Mouse (Mus musculus): ENCODE results near the gene Igsf8. TPM values are rescaled to one million over a fixed set of nuclear protein-coding genes. Genes with fewer than 3 reads are reported as not detected.

Igsf8 gene
- polyA plus RNA-seq, 2 experiments from 2014 or later = 3.4 to 3.8 TPM

DNA sequence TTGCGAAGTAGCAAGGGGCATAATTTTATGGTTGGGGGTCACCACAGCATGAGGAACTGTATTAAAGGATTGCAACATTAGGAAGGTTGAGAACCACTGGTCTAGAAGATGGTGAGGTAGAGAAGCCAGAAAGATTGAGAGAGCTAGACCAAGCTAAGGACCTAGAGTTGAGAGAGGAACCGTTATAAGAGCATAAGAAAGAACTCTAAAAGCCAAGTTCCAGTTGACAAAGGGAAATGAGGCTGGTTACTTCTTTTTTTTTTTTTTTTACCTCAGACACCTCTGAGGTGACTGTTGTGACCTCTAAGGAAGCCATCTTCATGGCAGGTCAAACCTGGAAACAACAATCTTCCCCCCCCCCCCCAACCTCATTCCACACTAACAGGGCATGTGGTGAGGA, 43.7 kb downstream of the Igsf8 start:
- ATAC-seq = no peak

DNA sequence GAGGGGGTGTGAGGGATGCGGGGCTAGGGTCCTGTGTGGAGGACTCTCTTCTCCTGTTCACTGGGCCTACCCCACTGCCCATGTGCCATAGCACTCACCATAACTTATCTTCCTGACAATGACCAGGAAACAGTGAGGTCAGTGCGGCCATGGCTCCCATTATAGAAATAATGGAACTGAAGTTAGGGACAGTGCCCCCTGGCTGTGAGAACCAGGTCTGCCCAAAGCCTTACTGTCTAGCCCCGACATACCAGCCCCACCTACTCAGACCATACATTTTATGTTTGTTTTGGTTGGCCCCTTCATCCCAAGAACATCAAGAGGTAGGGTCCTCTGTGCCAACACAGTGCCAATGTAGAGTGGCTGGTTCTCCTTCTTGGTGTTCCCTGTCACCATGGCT, 44.2 kb downstream of the Igsf8 start:
- no peak for ATAC-seq

DNA sequence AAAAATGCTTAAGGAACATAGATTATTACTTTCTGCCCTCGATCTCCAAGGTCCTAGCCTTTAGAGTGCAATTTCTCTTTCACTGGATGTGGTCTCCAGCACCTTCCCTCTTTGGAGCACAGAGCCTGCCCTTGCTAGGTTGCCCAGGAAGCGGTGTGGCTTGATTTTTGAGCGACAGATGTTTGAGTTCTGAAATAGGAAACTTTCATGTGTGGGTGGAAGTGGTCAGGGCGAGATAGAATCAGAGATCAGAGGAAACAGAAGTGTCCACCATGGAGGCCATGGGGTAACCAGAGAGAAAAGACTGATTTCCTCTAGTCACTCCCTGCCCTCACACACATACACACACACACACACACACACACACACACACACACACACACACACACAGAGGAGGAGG, 44.8 kb downstream of the Igsf8 start:
- ATAC-seq = peak; percentile 48

DNA sequence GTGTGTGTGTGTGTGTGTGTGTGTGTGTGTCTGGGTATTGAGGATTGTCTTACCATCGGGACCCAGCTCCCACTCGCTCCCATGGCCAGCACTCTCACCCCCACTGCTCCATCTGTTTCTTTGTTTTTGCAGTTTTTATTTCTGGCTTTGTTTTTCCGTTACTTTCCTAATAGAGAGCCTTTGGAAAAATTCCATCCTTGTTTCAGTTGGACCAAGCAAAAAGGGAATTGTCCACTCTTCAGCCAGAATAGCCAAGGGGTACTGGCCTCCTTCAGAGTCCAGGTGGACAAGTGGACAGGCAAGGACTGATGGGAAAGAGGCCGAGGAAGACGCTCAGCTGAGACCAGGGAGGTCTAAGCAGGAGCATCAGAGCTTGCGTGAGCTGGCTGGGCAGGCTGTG, 45.4 kb downstream of the Igsf8 start:
- no peak for ATAC-seq

DNA sequence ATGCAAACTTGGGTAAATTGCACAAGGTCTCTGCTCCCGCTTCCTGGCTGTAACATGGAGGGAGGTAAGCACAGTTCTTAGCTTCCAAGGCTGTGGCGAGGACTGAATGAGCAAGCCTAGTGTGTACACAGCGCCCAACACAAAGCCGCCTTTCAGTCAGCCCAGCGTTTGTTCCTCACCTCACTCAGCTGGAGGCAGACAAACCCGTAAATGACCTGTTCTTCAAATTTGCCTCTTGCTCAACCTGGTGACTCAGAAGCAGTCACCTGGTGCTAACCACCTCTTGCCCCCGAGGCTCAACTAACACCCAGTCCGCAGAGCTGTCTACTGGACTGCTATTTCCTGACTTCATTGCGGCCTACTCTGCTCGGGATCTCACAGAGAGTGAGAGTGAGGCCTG, 46.5 kb downstream of the Igsf8 start:
- no peak for ATAC-seq

DNA sequence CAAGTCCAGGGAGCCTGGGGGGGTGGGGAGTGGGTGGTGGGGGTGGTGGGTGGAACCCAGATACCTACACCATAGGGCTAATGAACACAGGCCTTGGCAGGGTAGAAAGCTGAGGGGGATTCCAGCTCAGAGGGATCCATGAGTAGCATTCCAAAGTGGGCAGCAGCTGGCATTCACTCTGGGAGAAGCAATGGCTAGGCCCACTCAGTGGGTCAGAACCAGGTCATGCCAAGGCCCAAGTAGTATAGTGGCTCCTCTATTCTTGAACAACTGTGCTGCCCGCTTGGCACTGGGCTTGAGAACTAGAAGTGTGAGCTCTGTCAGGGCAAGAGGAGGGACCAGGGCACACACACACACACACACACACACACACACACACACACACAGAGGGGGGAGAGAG, 47.0 kb downstream of the Igsf8 start:
- no peak for ATAC-seq

DNA sequence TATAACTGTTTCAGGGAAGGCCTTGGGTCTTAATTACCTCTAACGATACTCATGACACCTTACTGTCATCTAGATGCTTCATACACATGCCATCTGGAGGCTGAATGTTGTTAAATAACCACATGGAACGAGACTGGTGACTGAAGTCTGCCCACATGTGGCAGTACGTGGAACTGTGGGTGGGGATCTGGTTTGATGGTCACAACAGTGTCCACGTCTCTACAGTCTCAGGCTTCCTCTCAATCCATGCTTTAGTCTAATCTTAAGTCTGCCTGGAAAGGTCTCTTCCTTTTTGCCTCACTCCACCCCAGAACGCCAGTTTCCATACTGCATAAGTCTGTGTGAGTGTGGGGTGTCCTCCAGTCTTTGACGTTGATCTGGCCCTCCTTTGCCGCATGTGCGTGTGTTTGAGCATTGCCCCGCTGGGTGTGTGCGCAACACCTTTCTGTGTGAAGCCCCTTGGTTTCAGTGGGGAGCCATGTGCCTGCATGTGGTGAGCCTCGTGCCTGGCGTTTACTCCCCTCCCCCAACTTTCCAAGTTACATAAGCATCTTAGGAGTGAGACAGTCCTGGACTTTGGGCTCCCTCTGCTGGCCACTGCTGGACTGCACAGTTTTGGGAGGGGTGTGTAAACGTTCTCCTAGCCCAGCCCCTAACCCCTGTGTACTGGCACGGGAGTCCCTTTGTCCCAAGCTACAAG, 48.4 kb downstream of the Igsf8 start:
- peak; percentile 35 for ATAC-seq

DNA sequence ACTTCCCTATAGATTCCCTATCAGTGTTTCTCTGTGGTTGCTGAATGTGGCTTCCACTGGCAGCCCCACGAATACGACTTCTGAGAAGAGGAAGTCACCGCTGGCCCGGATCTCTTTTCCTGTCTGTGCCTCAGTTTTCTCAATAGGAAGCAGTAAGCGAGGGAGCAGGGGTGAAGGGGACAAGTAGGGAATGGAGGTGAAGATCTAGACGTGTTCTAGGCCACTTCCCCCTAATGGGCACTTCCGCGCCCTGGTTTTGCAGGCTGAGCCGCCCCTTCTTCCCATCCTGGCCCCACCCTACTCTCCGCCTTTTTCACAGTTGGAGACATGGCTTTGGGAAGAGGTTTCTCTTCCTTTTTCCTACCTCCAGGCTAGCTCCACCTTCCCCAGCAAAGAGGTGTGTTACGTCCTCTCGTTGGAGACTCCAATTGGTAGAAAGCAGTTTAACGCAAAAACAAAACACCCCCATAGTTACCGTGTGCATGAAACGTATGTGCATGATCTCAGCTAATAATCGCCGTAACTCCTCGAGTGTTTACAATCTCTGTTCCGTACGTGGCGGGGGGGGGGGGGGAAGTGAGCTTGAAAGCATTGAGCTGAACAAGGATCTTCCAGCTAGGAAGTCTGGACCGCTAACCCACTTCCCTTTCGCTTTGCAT, 49.9 kb downstream of the Igsf8 start:
- ATAC-seq = peak; percentile 44

DNA sequence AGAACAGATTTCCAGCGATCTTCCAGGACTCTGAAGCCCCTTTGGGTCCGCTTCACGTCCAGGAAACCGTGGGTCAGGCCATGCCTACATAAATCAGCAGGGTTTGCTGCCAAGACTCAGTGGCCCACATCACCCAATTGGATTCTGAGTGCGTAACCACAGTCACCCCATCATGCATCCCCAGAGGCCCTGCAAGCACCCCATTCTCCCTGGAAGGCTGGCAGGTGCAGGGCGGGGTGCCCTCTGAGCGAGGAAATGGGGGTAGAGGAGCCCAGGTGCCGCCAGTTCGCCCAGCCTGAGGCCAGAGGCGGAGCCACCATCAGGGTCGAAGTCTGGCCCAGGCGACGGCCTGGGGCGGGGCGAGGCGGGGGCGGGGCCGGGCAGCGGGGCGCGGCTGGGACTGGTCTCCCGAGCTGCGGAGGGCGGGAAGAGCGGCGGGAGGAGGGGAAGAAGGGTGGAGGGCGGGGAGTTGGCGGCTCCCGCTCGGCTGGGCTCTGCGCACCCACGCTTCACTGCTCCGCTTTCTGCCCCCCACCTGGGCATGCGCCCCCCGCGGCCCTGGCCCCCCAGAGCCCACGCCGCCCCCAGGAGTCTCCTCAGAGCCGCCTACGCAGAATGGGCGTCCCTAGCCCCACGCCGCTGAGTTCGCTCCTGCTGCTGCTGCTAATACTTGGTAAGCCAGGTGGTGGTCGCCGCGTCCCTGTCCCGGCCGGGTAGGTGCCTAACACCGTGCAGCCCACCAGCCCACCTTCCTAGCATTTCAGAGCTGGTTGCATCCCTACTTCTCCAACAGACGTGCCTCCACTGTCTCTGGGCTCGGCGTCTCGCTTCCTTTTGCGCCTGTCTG, 50.7 kb downstream of the Igsf8 start:
- ATAC-seq = peak; percentile 51

DNA sequence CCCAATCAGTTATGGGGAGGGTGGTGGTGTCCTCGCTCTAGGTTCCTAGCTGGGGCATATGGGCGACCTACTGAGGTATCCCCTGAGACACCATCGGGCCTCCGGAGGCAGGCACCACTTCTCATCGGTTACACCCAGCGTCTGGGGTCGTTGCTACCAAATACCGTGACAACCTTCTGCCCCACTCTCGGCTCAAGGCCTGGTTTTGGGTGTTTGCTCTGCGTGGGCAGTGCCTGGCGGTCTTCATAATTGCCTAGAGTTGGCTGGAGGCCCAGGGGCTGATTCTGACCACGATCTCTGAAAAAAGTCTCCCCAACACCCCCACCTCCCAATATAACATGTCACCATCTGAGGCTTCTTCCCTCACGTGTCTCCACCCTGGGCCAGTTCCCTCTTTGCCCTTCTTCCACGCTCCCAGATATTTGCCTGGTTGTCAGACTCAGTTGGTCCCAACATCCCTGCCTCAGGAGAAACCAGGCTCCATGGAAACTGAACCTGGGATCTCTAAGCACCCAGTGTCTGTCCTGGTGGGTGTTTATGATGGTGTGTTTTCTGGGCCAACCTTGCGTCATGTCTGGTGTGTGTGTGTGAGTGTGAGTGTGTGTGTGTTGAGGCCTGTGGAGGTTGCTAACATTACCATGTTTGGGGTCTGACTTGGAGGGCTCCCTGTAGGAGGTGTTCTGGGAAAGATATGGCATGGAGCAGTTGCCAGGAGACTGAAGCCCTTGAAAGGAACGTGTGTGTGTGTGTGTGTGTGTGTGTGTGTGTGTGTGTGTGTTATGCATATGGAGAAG, 51.5 kb downstream of the Igsf8 start:
- no peak for ATAC-seq

DNA sequence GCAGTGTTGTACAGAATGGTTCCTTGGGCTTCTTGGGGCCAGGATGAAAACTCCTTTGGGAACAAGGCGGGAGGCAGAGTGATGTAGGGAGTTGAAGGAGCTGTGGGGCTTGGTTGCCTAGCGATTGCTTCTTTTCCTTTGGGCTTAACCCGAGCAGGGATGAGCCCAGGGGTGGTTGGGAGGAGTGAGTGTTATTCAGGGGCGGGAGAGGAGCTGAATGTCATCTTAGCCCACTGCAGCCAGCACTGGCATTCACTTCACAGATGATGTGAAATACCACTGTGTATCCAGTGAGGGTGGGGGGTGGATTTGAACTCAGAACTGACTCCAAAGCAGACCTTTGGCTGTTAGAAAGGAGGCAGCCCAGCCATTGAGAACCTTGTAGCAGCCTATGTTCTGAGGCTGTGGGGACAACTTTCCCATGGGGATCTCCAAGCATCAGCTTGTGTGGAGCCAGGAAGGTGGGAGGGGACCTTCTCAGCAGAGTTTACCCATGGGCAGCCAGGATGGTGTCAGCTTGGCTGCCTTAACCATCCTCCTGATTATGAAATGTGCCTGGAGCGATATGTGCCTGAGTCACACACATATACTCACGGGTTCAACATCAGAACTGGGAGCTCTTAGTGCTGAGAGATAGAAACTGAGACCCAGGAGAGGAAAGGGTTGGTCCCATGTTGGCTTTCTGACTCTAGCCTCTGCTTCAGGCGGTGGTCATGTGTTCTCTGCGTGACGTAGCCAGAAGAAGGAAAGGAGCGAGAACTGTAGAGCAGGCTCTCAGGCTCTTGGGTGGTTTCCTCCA, 52.4 kb downstream of the Igsf8 start:
- no peak for ATAC-seq

DNA sequence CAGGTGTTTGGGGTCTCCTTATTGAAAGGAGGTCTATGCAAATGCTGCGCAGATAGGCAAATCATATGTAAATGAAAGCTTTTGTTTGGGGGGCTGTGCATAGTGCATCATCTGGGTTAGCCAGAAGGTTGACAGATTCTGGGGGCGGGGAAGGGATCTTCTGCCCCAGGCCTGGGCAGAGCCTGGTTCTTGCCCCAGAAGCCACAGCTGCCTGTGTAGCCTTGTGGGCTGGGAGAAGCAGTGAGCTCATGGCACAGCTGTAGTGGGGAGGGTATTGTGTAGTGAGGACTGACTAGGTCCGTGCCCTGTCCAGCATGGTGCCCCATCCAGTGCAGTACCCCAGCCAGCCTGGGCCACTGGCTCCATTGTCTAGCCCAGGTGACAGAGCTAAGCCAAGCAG, 53.5 kb downstream of the Igsf8 start:
- ATAC-seq = no peak

DNA sequence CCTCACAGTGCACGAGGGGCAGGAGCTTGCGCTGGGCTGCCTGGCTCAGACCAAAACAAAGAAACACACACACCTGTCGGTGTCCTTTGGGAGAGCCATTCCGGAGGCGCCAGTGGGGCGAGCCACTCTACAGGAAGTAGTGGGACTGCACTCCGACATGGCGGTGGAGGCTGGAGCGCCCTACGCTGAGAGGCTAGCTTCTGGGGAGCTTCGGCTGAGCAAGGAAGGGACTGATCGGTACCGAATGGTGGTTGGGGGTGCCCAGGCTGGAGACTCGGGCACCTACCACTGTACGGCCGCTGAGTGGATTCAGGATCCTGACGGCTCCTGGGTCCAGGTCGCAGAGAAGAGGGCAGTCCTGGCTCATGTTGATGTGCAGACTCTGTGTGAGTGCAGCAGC, 56.0 kb downstream of the Igsf8 start:
- ATAC-seq = no peak

DNA sequence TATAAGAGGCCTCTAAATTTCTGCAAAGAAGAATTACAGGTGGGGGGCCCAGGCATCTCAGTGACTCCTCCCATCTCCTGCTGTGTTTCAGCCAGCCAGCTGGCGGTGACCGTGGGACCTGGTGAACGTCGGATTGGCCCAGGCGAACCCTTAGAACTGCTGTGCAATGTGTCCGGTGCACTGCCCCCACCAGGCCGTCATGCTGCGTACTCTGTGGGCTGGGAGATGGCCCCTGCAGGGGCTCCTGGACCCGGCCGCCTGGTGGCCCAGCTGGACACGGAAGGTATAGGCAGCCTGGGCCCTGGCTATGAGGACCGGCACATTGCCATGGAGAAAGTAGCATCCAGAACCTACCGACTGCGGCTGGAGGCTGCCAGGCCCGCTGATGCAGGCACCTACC, 56.5 kb downstream of the Igsf8 start:
- no peak for ATAC-seq

DNA sequence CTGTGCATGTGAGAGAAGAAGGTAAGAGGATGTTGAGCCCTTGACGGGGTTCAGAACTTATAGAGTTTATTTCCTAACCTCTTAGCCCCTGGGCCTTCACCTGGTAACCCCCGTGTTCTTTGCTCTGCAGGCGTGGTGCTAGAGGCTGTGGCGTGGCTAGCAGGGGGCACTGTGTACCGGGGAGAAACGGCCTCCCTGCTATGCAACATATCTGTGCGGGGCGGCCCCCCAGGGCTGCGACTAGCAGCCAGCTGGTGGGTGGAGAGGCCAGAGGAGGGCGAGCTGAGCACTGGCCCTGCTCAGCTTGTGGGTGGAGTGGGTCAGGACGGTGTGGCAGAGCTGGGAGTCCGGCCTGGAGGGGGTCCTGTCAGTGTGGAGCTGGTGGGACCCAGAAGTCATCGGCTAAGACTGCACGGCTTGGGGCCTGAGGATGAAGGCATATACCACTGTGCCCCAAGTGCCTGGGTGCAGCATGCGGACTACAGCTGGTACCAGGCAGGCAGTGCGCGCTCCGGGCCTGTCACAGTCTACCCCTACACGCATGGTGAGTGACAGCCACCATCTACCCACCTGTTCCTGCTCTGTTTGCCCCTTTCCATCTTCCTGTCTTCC, 57.1 kb downstream of the Igsf8 start:
- ATAC-seq = no peak

DNA sequence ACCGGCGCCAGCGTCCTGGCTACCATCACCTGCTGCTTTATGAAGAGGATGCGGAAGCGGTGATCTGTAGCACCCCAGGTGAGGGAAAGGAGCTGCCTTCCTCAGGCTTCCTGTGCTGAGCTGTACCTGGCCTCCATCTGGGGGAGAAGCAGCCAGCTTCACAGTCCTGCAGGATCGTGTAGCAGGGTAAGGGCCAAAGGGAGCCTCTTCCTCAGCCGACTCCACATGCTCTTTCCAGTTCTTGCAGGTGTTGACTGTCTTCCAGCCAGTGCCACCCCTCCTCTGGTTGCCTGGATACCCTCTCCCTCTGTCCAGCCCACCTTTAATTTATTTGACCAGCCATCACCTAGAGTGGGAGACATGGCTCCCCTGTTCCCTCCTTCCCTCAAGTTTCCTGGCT, 57.9 kb downstream of the Igsf8 start:
- no peak for ATAC-seq

DNA sequence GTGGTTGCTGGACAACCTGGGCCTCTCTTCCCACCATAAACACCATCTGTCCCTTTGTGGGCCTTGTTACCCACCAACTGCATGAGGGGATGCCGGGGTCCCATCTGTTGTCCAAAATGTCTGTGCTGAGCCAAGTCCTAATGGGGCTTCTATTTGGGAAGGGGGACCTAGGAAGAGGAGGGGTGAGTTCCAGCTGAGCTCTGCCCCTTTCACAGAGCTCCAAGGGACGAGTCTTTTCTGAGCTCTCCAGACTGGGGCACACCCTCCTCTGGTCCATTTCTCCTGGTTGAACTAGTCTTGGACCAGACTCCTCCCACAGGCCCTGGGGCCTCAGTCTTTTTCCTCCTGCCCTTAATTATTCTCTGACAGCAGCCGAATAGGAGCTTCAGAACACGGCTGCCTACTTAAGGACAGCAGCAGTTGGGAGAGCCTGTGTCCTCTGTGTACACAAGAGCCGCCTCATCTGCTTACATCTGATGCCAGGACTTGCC, 58.5 kb downstream of the Igsf8 start:
- no peak for ATAC-seq

DNA sequence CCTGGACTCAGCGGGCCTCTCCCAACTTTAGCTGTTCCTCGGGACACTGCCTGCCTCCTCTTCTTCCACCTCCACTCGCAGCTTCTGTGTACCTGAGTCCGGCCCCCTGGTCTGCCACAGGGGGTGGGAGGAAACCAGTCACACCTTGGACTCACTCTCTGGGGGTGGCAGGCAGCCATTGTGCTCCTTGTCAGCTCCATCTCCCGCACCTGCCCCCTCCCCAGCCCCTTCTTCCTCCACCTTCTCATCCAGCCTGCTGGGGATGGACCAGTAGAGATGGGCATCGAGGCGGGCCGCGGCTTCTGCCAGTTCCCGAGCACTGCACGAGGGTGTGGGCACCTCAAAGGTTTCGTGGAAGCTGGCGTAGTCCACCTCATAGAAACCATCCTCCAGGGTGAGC, 61.3 kb downstream of the Igsf8 start:
- ATAC-seq = no peak

DNA sequence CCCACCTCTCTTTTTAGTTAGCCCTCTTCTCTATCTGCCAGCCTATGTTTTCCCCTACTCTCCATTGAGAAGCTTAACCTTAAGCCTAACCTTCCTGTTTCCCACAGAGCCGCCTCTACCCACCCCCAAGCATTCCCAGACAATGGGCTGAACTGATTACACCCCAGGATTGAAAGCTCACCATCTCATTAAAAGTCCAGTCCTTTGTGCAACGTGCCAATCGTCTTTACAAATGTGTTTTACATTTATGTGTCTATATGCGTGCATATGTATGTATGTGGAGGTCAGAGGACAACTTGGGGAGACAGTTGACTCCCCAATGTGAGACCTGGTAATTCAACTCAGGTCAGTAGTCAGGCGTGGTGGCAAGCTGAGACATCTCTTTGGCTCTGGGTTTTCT, 61.9 kb downstream of the Igsf8 start:
- ATAC-seq = no peak

DNA sequence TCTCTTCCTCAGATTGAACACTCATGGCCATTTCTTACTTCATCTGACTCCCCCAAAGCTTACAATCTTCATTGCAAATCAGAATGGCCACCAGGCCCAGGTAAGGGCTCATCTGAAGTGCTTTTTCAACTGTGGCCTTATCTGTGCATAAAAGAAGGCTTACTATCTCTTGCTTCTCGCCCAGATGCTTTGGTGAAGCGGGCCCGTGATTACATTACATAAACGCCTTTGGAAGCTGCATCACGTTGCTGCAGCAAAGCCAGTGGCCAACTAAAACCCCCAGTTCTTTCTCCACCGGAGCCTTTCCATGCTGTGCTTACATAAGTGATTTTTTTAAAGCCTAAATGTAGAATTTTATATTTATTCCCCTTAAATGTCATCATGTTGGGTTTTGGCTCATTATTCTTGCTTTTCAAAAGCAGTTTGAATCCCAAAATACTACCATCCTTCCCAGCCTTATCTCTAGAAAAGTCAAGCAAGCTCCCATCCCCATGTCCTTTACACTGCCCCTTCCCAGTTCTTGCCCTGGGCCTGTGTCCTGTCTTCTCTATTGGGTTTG, 62.4 kb downstream of the Igsf8 start:
- no peak for ATAC-seq

DNA sequence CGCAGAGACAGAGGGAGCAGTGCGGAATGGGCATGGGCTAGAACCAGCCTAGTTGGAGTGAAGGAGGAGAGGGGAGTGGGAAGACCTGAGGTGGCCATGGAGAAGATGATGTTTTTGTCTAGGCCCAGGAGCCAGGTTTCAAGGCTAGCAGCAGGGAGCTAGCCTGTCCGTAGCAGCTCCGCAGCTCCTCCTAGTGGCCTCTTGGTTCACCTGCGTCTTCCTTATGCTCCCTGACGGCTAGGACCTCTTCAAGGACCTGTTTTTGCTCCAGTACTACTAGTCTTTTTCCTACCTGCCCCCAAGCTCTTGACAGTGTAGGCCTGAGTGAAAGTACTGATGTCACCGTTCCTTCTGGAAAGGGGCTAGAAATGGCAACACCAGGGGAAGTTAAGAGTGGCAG, 63.3 kb downstream of the Igsf8 start:
- peak; percentile 68 for ATAC-seq

Measured in activated CD4-positive, CD25-positive, alpha-beta regulatory T cell, adult 4 months (primary cell).